Mouse (Mus musculus) ES-E14 (cell line): ENCODE results near the gene Coro1c. TPM values are rescaled to one million over a fixed set of nuclear protein-coding genes. Genes with fewer than 3 reads are reported as not detected.
A peak's percentile ranks its signal among the peaks of the same experiment; 100 is the strongest.

Experiments used
- DNase-seq: peaks from one replicate; pipeline ENCODE4 v3.0.0-alpha.2; 2013; ENCODE audit warnings: low read depth, low spot score
- H3K27ac ChIP-seq: 2 replicates; pipeline ENCODE4 v1.5.1; 2012; ENCODE audit warnings: low read depth, mild to moderate bottlenecking, low read length, moderate library complexity, mixed read lengths; ENCODE audit not compliant: poor library complexity, insufficient read depth, severe bottlenecking
- H3K36me3 ChIP-seq: 2 replicates; pipeline ENCODE4 v1.6.1; 2012; ENCODE audit warnings: mild to moderate bottlenecking, low read length, moderate library complexity, mixed read lengths; ENCODE audit not compliant: control insufficient read depth, poor library complexity, insufficient read depth, severe bottlenecking
- H3K4me1 ChIP-seq, 2 experiments: fragments of 150-350 bp in 1 of 2; sonication (generic) in 1 of 2; 2 replicates each; pipeline ENCODE4 v1.6.1; 2012; ENCODE audit warnings: low read length in 2 of 2, mild to moderate bottlenecking in 1 of 2, mixed read lengths in 1 of 2; ENCODE audit not compliant: control insufficient read depth in 2 of 2, insufficient read depth in 2 of 2, poor library complexity in 1 of 2
- H3K4me3 ChIP-seq, 2 experiments: fragments of 150-350 bp in 1 of 2; sonication (generic) in 1 of 2; 2 replicates each; pipeline ENCODE4 v1.5.1; 2012; ENCODE audit warnings: low read length in 2 of 2, low read depth in 1 of 2, mild to moderate bottlenecking in 1 of 2, mixed read lengths in 1 of 2; ENCODE audit not compliant: insufficient read depth in 1 of 2, poor library complexity in 1 of 2, severe bottlenecking in 1 of 2
- H3K9ac ChIP-seq: 2 replicates; pipeline ENCODE4 v1.6.1; 2012; ENCODE audit warnings: low read depth, mild to moderate bottlenecking, low read length, mixed read lengths; ENCODE audit not compliant: poor library complexity, insufficient read depth, severe bottlenecking
- H3K9me3 ChIP-seq: fragments of 150-350 bp; sonication (generic); 2 replicates; pipeline ENCODE4 v1.6.1; 2012; ENCODE audit warnings: low read depth, mild to moderate bottlenecking, low read length; ENCODE audit not compliant: control insufficient read depth, insufficient read depth
- CHD2 ChIP-seq: IDR thresholded peaks from 2 replicates; pipeline ENCODE4 v1.6.1; 2014; ENCODE audit warnings: mild to moderate bottlenecking, low read depth, low read length, inconsistent platforms
- HCFC1 ChIP-seq: IDR thresholded peaks from 2 replicates; pipeline ENCODE4 v1.6.1; 2012; ENCODE audit warnings: low read length, inconsistent platforms, borderline replicate concordance; ENCODE audit not compliant: insufficient read depth
- MAFK ChIP-seq: IDR thresholded peaks from 2 replicates; pipeline ENCODE4 v1.6.1; 2014; ENCODE audit warnings: mild to moderate bottlenecking, low read depth, low read length, inconsistent platforms; ENCODE audit not compliant: insufficient read depth
- ZC3H11A ChIP-seq: IDR thresholded peaks from 2 replicates; pipeline ENCODE4 v1.6.1; 2012; ENCODE audit warnings: low read depth, mild to moderate bottlenecking, inconsistent platforms, low read length, borderline replicate concordance
- ZNF384 ChIP-seq: IDR thresholded peaks from 2 replicates; pipeline ENCODE4 v1.6.1; 2012; ENCODE audit warnings: low read depth, low read length, inconsistent platforms
- in situ Hi-C, 2 experiments: fragments of 600-800 bp; cut with MboI; formaldehyde crosslinking; loops; one replicate each; pipeline ENCODE4 v1.15.1; 2025; ENCODE audit warnings: low sequenced_read_pairs in 2 of 2, inconsistent platforms in 1 of 2; ENCODE audit not compliant: unreplicated experiment in 2 of 2
- total RNA-seq: library from RNA; depleted of rRNA; stranded (reverse); fragments of 300-350 nt; gene quantifications from 2 replicates; pipeline ENCODE4 v1.2.3, GENCODE M21; 2012

Gene Coro1c
- total RNA-seq, 1 experiment: 150 TPM

DNA sequence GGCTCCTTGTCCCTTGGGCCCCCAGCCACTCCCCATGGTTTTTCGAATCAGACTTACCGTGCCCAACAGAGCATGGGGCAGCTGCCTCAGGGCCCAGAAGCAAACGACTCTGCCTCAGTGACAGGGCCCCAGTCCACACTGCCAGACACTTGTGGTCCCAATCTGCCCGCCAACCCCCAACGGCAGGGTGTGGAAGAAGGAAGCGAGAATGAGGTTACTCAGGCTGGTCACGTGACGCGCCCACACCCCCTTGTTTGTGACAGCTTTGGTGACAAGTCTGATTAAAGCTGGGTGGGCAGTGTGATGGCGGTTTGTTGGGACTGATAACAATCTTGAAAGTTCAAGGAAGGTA lies 78.3 kb downstream of the Coro1c start:
- Histone ChIP-seq H3K36me3 (no peaks in the 10 kb centered on the region), H3K9me3 (no peaks in the 10 kb centered on the region), H3K27ac (peak overlapping the region; percentile 3; the same call in 1 of the 2 replicates), H3K4me3 (peak overlapping the region; percentile 40 to 44; a peak in 2 of 4 replicates), H3K4me1 (peaks cover 3 to 15% of the 10 kb centered on the region in 2 experiments; a peak in 1 of 4 replicates), H3K9ac (peak overlapping the region; percentile 59)
- in situ Hi-C loops: no loop called here
- TF ChIP-seq CHD2 (no peak), MAFK (no peak), HCFC1 (no peak), ZC3H11A (no peak), ZNF384 (no peak)
- no peak for DNase-seq

DNA sequence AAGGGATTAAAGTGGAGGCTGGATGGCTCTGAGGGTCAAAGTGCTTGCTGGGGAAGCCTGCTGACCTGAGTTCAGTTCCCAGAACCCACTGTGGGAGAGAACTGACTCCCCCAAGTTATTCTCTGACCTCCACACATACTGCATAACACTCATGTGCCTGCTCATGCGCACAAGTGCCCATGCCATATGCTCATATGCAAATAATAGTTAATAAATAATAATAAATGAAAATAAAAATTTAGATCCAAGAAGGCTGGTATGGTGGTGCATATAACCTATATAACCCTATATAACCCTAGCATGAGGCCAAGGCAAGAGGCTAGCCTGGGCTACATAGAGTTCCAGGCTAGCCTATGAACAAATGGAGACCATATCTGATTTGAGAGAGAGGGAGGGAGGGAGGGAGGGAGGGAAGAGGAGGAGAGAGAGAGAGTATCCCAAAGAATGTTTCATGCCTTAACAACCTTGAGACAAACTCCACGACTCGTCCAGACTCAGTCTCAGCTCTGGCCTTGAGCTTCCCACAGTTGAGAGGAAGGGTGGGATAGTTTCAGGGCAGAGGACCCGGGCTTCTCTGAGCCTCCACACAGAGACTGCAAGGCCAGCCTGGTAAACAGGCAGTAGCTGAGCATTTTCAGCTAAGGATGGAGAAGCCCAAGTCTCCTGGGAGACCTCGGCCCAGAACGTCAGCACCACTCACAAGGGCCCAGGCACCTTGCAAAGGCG lies 78.8 kb downstream of the Coro1c start:
- peak overlapping the region; percentile 59 for H3K9ac ChIP-seq
- H3K36me3 ChIP-seq: no peaks in the 10 kb centered on the region
- in situ Hi-C loops: no loop called here
- H3K27ac ChIP-seq: peak overlapping the region; percentile 3; the same call in 1 of the 2 replicates
- no peak for DNase-seq
- H3K9me3 ChIP-seq: no peaks in the 10 kb centered on the region
- H3K4me3 ChIP-seq: peak overlapping the region; percentile 40 to 44; a peak in 2 of 4 replicates
- H3K4me1 ChIP-seq: peaks cover 3 to 15% of the 10 kb centered on the region in 2 experiments; a peak in 1 of 4 replicates
- TF ChIP-seq ZNF384: no peak
- TF ChIP-seq ZC3H11A: no peak
- TF ChIP-seq CHD2: no peak
- no peak for TF ChIP-seq MAFK
- no peak for TF ChIP-seq HCFC1

GRCm38 (mm10) chr5:113828481-113828880 lies 80.1 kb downstream of the Coro1c start:
- no peak overlapping the region for H3K4me3 ChIP-seq
- H3K36me3 ChIP-seq: no peaks in the 10 kb centered on the region
- H3K4me1 ChIP-seq: peaks cover 1 to 14% of the 10 kb centered on the region in 2 experiments; a peak in 1 of 4 replicates
- no peak for DNase-seq
- in situ Hi-C loops: no loop called here
- H3K27ac ChIP-seq: no peak overlapping the region
- no peak overlapping the region for H3K9ac ChIP-seq
- no peaks in the 10 kb centered on the region for H3K9me3 ChIP-seq
- TF ChIP-seq ZNF384 (no peak), MAFK (no peak), CHD2 (no peak), HCFC1 (no peak), ZC3H11A (no peak)

DNA sequence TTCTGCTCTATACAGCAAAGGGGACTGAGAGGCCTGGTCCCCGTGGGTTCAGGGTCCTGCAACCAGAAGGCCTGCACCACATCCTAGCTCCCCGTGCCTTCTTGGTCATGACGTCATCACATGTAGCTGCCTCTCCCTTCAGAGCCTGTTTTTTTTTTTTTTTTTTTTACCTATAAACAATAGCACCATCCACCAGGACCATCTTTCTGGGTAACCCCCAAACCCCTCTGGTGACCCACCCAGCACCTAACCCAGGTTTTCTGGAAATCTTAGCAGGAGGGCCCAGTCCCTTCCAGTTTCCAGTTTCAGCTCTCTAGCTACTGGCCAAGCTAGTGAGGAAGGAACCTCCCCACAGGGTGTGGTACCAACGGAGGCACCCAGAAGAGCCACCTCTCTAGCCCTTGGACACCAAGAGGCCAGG lies 80.6 kb downstream of the Coro1c start:
- H3K36me3 ChIP-seq: no peaks in the 10 kb centered on the region
- in situ Hi-C loops: no loop called here
- H3K27ac ChIP-seq: no peak overlapping the region
- no peak for DNase-seq
- peaks cover 1 to 11% of the 10 kb centered on the region in 2 experiments; a peak in 1 of 4 replicates for H3K4me1 ChIP-seq
- no peak overlapping the region for H3K4me3 ChIP-seq
- TF ChIP-seq MAFK (no peak), CHD2 (no peak), ZNF384 (0 out of 2 replicates have a peak, but pooled peaks have one; percentile 15)
- H3K9me3 ChIP-seq: no peaks in the 10 kb centered on the region
- no peak overlapping the region for H3K9ac ChIP-seq

GRCm38 (mm10) chr5:113826619-113827018 lies 81.9 kb downstream of the Coro1c start:
- no peak for DNase-seq
- H3K27ac ChIP-seq: no peak overlapping the region
- TF ChIP-seq HCFC1 (no peak), ZNF384 (no peak), ZC3H11A (no peak), CHD2 (no peak), MAFK (no peak)
- in situ Hi-C loops: no loop called here
- no peaks in the 10 kb centered on the region for H3K36me3 ChIP-seq
- peaks cover 1 to 5% of the 10 kb centered on the region in 2 experiments; a peak in 1 of 4 replicates for H3K4me1 ChIP-seq
- H3K9ac ChIP-seq: no peak overlapping the region
- no peak overlapping the region for H3K4me3 ChIP-seq
- H3K9me3 ChIP-seq: no peaks in the 10 kb centered on the region
